Mouse (Mus musculus): ENCODE data around the gene Gxylt2.

The Gxylt2 gene

GRCm38 (mm10) chr6:100848682-100849375 lies 144.3 kb downstream of the Gxylt2 start:
- no peak for DNase-seq (ENCODE audit: low spot score in 2 of 2)

DNA sequence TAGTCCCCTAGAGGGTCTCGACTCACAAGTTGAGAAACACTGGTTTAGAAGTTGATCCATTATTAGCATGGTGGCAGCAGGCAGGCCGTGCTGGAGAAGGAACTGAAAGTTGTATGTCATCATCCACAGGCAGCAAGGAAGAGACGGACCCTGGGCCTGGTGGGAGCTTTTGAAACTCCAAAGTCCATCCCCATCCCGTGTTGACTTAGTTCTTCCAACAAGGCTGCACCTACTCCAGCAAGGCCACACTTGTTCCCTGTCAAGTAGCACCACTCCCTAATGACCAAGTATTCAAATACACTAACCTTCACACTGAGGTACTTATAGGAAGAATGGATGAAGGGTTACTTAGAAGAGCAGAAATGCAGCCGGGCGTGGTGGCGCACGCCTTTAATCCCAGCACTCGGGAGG lies 146.1 kb downstream of the Gxylt2 start:
- no peak for DNase-seq (ENCODE audit: low spot score in 2 of 2)

DNA sequence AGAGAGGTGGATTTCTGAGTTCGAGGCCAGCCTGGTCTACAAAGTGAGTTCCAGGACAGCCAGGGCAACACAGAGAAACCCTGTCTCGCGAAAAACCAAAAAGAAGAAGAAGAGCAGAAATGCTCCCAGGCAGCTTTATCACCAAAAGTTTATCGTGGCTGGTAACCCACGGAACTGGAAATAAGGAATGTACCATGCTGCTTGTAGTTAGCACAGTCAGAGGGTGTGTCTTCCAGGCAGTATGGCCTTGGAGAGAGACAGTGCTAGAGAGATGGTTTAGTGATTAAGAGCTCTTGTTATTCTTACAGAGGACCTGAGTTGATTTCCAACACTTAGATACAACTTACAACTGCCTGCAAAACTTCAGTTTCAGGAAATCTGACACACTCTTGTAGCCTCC lies 146.5 kb downstream of the Gxylt2 start:
- no peak for DNase-seq (ENCODE audit: low spot score in 2 of 2)
